Mouse (Mus musculus): Measurements from ENCODE around the gene Trappc10. TPM values are rescaled to one million over a fixed set of nuclear protein-coding genes. Genes with fewer than 3 reads are reported as not detected.

Gene Trappc10
- polyA plus RNA-seq, 1 experiment: 22.0 TPM

DNA sequence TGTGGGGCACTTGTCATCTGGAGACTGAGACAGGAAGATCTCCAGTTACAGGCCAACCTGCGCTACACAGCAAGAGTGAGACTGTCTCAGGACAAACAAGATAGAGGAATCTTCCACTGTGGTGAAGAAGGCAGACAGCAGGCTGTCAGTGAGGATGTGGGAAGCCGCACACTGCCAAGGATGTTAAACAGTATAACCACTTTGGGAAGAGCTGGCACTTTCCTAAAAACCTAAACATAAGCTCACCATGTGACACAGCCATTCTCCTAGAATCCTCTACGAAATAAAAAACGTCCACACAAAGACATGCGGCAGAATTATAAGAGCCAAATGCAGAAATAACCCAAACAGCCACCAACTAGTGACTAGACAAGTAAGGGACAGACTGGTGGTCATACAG lies 6.1 kb downstream of the Trappc10 start:
- Histone ChIP-seq H3K9me3 (replicated peaks; ENCODE audit: control insufficient read depth, insufficient read depth, low read length, poor library complexity, severe bottlenecking) (no peaks in the 10 kb centered on the region), H3K36me3 (ENCODE audit: control insufficient read depth, insufficient read depth, low read length, poor library complexity, severe bottlenecking) (no peaks in the 10 kb centered on the region)
- TF ChIP-seq POLR2A (IDR thresholded peaks at IDR 0.05; ENCODE audit: insufficient read depth, low read length) (no peak), CTCF (IDR thresholded peaks at IDR 0.05; ENCODE audit: low read depth, low read length) (no peak), EP300 (IDR thresholded peaks at IDR 0.05; ENCODE audit: insufficient read depth, low read depth, low read length) (no peak)

DNA sequence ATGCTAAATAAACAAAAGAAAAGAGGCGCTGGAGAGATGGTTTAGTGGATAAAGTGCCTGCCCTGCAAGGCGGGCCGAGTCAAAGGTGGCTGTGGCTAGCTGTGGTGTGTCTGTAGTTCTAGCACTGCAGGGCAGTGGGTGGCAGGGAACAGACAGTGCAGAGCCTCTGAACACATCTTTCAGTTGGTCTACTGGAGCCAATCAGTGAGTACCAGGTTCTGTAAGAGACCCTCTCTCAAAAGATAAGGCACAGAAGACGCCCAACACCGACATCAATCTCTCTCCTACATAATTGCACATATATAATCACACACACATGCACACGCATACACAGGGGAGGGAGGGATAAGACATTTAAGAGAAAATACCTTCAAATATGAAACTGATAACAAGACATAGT lies 6.6 kb downstream of the Trappc10 start:
- Histone ChIP-seq H3K27ac (ENCODE audit: insufficient read depth, low read length) (no peak overlapping the region), H3K4me1 (ENCODE audit: control insufficient read depth, insufficient read depth, low read length) (no peaks in the 10 kb centered on the region), H3K36me3 (ENCODE audit: control insufficient read depth, insufficient read depth, low read length, poor library complexity, severe bottlenecking) (no peaks in the 10 kb centered on the region), H3K4me3 (ENCODE audit: low read depth, low read length) (no peak overlapping the region), H3K9me3 (replicated peaks; ENCODE audit: control insufficient read depth, insufficient read depth, low read length, poor library complexity, severe bottlenecking) (no peaks in the 10 kb centered on the region), H3K27me3 (ENCODE audit: control insufficient read depth, insufficient read depth, low read length, poor library complexity, severe bottlenecking) (no peaks in the 10 kb centered on the region), H3K9ac (ENCODE audit: low read depth, poor library complexity, severe bottlenecking) (no peak overlapping the region)
- TF ChIP-seq CTCF (IDR thresholded peaks at IDR 0.05; ENCODE audit: low read depth, low read length) (no peak), POLR2A (IDR thresholded peaks at IDR 0.05; ENCODE audit: insufficient read depth, low read length) (no peak), EP300 (IDR thresholded peaks at IDR 0.05; ENCODE audit: insufficient read depth, low read depth, low read length) (no peak)

More for the DNA sequence above, 6.1 kb downstream of the Trappc10 start:
- H3K4me3 ChIP-seq (ENCODE audit: low read depth, low read length): no peak overlapping the region
- no peak overlapping the region for H3K27ac ChIP-seq (ENCODE audit: insufficient read depth, low read length)
- no peak overlapping the region for H3K9ac ChIP-seq (ENCODE audit: low read depth, poor library complexity, severe bottlenecking)
- no peaks in the 10 kb centered on the region for H3K27me3 ChIP-seq (ENCODE audit: control insufficient read depth, insufficient read depth, low read length, poor library complexity, severe bottlenecking)
- no peaks in the 10 kb centered on the region for H3K4me1 ChIP-seq (ENCODE audit: control insufficient read depth, insufficient read depth, low read length)

DNA sequence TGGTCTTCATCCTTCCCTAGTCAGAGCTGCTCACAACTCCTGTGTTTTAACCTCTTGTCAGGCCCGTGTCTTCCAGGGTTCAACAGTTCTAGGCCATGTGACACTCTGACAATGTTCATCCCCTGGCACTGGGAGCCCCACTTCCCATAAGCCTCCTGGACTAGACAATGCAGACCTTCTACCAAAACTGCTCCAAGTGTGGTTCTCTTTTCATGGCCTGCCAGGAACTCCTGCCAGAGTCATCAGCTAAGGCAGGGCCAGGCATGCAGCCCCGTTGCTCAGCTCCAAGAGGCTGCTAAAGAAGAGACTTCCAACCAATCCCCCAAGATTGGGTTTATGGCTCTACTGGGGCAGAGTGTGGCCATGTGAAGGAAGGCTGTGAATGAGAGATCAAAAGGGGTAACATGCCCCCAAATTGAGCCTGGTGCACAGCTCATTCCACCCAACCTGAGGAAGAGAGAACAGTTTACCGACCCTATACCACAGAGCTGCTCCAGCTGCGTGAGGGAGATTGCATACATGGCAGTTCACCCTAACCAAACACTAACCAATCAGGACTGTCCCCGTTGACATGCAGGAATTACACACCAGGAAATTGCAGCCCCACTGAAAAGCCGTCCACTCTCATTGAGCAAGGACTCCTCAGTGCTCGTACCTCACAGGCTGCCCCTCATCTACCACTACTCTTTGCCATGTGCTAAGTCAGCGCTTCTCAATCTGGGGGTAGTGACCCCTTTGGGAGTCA lies 7.4 kb downstream of the Trappc10 start:
- Histone ChIP-seq H3K9ac (ENCODE audit: low read depth, poor library complexity, severe bottlenecking) (no peak overlapping the region), H3K27ac (ENCODE audit: insufficient read depth, low read length) (no peak overlapping the region), H3K9me3 (replicated peaks; ENCODE audit: control insufficient read depth, insufficient read depth, low read length, poor library complexity, severe bottlenecking) (no peaks in the 10 kb centered on the region), H3K4me3 (ENCODE audit: low read depth, low read length) (no peak overlapping the region), H3K36me3 (ENCODE audit: control insufficient read depth, insufficient read depth, low read length, poor library complexity, severe bottlenecking) (no peaks in the 10 kb centered on the region), H3K27me3 (ENCODE audit: control insufficient read depth, insufficient read depth, low read length, poor library complexity, severe bottlenecking) (no peaks in the 10 kb centered on the region), H3K4me1 (ENCODE audit: control insufficient read depth, insufficient read depth, low read length) (no peaks in the 10 kb centered on the region)
- no peak for TF ChIP-seq EP300 (IDR thresholded peaks at IDR 0.05; ENCODE audit: insufficient read depth, low read depth, low read length)
- no peak for TF ChIP-seq CTCF (IDR thresholded peaks at IDR 0.05; ENCODE audit: low read depth, low read length)
- no peak for TF ChIP-seq POLR2A (IDR thresholded peaks at IDR 0.05; ENCODE audit: insufficient read depth, low read length)

DNA sequence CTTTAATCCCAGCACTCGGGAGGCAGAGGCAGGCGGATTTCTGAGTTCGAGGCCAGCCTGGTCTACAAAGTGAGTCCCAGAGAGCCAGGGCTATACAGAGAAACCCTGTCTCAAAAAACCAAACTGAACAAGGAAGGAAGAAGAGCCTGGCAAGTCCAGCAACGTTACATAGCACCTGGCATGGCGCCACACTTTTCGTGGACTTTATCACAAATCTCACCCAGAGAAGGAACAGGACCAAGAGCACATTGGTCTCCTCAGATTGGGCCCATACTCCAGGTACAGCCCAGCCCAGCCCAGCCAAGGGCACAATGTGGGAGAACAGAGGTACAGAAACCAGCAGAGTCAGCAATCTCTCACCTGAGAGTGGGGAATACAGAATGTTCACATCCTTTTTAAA lies 10.7 kb downstream of the Trappc10 start:
- Histone ChIP-seq H3K9ac (ENCODE audit: low read depth, poor library complexity, severe bottlenecking) (no peak overlapping the region), H3K4me1 (ENCODE audit: control insufficient read depth, insufficient read depth, low read length) (no peaks in the 10 kb centered on the region), H3K4me3 (ENCODE audit: low read depth, low read length) (no peak overlapping the region), H3K27me3 (ENCODE audit: control insufficient read depth, insufficient read depth, low read length, poor library complexity, severe bottlenecking) (no peaks in the 10 kb centered on the region), H3K27ac (ENCODE audit: insufficient read depth, low read length) (no peak overlapping the region), H3K36me3 (ENCODE audit: control insufficient read depth, insufficient read depth, low read length, poor library complexity, severe bottlenecking) (no peaks in the 10 kb centered on the region), H3K9me3 (replicated peaks; ENCODE audit: control insufficient read depth, insufficient read depth, low read length, poor library complexity, severe bottlenecking) (no peaks in the 10 kb centered on the region)
- no peak for TF ChIP-seq POLR2A (IDR thresholded peaks at IDR 0.05; ENCODE audit: insufficient read depth, low read length)
- TF ChIP-seq CTCF (IDR thresholded peaks at IDR 0.05; ENCODE audit: low read depth, low read length): no peak
- TF ChIP-seq EP300 (IDR thresholded peaks at IDR 0.05; ENCODE audit: insufficient read depth, low read depth, low read length): no peak

- Histone ChIP-seq H3K4me3 (ENCODE audit: low read depth, low read length) (no peak overlapping the region), H3K36me3 (ENCODE audit: control insufficient read depth, insufficient read depth, low read length, poor library complexity, severe bottlenecking) (no peaks in the 10 kb centered on the region), H3K9me3 (replicated peaks; ENCODE audit: control insufficient read depth, insufficient read depth, low read length, poor library complexity, severe bottlenecking) (no peaks in the 10 kb centered on the region), H3K27ac (ENCODE audit: insufficient read depth, low read length) (no peak overlapping the region), H3K27me3 (ENCODE audit: control insufficient read depth, insufficient read depth, low read length, poor library complexity, severe bottlenecking) (no peaks in the 10 kb centered on the region), H3K4me1 (ENCODE audit: control insufficient read depth, insufficient read depth, low read length) (no peaks in the 10 kb centered on the region), H3K9ac (ENCODE audit: low read depth, poor library complexity, severe bottlenecking) (no peak overlapping the region)
- TF ChIP-seq CTCF (IDR thresholded peaks at IDR 0.05; ENCODE audit: low read depth, low read length) (no peak), EP300 (IDR thresholded peaks at IDR 0.05; ENCODE audit: insufficient read depth, low read depth, low read length) (no peak), POLR2A (IDR thresholded peaks at IDR 0.05; ENCODE audit: insufficient read depth, low read length) (no peak)
These were observed 11.3 kb downstream of the Trappc10 start for GRCm38 (mm10) chr10:78233161-78233560.

DNA sequence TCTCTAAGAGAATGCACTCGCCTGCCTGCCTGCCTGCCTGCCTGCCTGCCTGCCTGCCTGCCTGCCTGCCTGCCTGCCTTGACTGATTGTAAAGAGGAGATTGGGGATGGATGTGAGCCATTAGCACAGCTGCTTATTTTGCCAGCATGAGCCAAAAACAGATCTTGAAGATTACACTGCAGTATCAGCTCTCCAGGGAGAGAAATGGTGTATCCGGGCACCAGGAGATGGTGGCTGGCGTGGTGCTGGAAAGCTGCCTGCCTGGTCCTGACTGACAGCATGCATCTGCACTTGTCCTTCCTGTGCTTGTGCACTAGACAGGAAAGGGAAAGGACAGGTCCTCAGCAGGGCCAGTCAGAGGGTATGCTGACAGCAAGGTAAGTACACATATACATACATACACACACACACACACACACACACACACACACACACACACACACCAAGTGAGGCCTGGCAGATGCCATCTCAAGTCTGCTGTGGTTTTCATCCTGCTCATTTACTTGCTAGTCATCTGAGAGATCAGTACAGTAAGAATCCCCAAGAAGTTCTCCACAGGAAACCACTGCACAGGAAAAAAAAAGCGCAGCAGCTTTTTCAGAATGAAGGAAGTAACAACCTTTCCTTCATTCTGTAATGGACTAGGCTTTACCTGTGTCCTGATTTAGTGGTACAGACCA lies 12.0 kb downstream of the Trappc10 start:
- H3K4me1 ChIP-seq (ENCODE audit: control insufficient read depth, insufficient read depth, low read length): no peaks in the 10 kb centered on the region
- TF ChIP-seq CTCF (IDR thresholded peaks at IDR 0.05; ENCODE audit: low read depth, low read length) (no peak), EP300 (IDR thresholded peaks at IDR 0.05; ENCODE audit: insufficient read depth, low read depth, low read length) (no peak), POLR2A (IDR thresholded peaks at IDR 0.05; ENCODE audit: insufficient read depth, low read length) (no peak)
- no peaks in the 10 kb centered on the region for H3K9me3 ChIP-seq (replicated peaks; ENCODE audit: control insufficient read depth, insufficient read depth, low read length, poor library complexity, severe bottlenecking)

More for the DNA sequence above, 12.0 kb downstream of the Trappc10 start:
- Histone ChIP-seq H3K27me3 (ENCODE audit: control insufficient read depth, insufficient read depth, low read length, poor library complexity, severe bottlenecking) (no peaks in the 10 kb centered on the region), H3K36me3 (ENCODE audit: control insufficient read depth, insufficient read depth, low read length, poor library complexity, severe bottlenecking) (no peaks in the 10 kb centered on the region), H3K27ac (ENCODE audit: insufficient read depth, low read length) (no peak overlapping the region), H3K9ac (ENCODE audit: low read depth, poor library complexity, severe bottlenecking) (no peak overlapping the region), H3K4me3 (ENCODE audit: low read depth, low read length) (no peak overlapping the region)

All from ES-Bruce4 (cell line).